In genomic region chr1:167349815-167350596, GRCm38 (mm10) we compare ENCODE assay signal across 8 mouse cellular contexts. TPM values are rescaled to one million over a fixed set of nuclear protein-coding genes. Genes with fewer than 3 reads are reported as not detected.
DNase-seq lines count a peak whose midpoint lies in the region; ATAC-seq lines count a peak whose summit lies in the region.

Gene Aldh9a1 (plus strand): TSS chr1:167349991.

- peak within 1 kb of the TSS; percentile 72 for H3K9ac ChIP-seq in intestine, embryonic 14.5 days (ENCODE audit: low read length)

- peak; percentile 98 for ATAC-seq in intestine, embryonic 14.5 days (replicated peaks; ENCODE audit: low FRiP score, low TSS enrichment, low read depth)

- peak within 1 kb of the TSS; percentile 74 for H3K27ac ChIP-seq in intestine, embryonic 14.5 days (ENCODE audit: low read depth)

- H3K4me1 ChIP-seq in intestine, embryonic 14.5 days (replicated peaks; ENCODE audit: control insufficient read depth, insufficient read depth, low read length), result 0 out of 2 replicates have a peak, but pooled peaks cover 4% of the 10 kb centered on the region

- H3K4me2 ChIP-seq in intestine, embryonic 14.5 days (ENCODE audit: low read length), result peak within 1 kb of the TSS; percentile 76

- intact Hi-C loops in left cerebral cortex, postnatal 14 days (cut with DNase I), result no loop called here

- H3K4me3 ChIP-seq in intestine, embryonic 14.5 days (ENCODE audit: low read depth, low read length), result peak within 1 kb of the TSS; percentile 77

- peak; percentile 88 to 89 for DNase-seq in adrenal gland, adult 18-20 months (ENCODE audit: low spot score in 2 of 2)
- peak; percentile 91 for DNase-seq in embryo, embryonic 11 days
- DNase-seq in gastrocnemius, postnatal 25 days, result peak; percentile 86
- peak; percentile 95 for DNase-seq in intestine, embryonic 14.5 days (ENCODE audit: low spot score)
- peak; percentile 77 to 90 for DNase-seq in left cerebral cortex, postnatal 14 days (ENCODE audit: low spot score in 2 of 2)
- peak; percentile 93 for DNase-seq in mesoderm, embryonic 11.5 days (ENCODE audit: low read depth, low spot score)
- peak; percentile 77 to 80 for DNase-seq in right cerebral cortex, postnatal 36 days (ENCODE audit: low spot score in 2 of 2)
- DNase-seq in yolk sac, embryonic 10.5 days (ENCODE audit: low spot score), result peak; percentile 96

- H3K36me3 ChIP-seq in intestine, embryonic 14.5 days (ENCODE audit: control insufficient read depth, insufficient read depth, low read length), result peaks cover 15% of the 10 kb centered on the region

- WGBS in intestine, embryonic 14.5 days, result under 1% methylated on average over 55 of the region's 55 CpGs

- no peaks in the 10 kb centered on the region for H3K9me3 ChIP-seq in intestine, embryonic 14.5 days (ENCODE audit: control insufficient read depth, low read length)

- no peaks in the 10 kb centered on the region for H3K27me3 ChIP-seq in intestine, embryonic 14.5 days (replicated peaks; ENCODE audit: control insufficient read depth, insufficient read depth, low read length)

RNA-seq across cellular contexts. Expression of gene Aldh9a1, which starts in this region (rescaled TPM):
- 10 to 100 TPM; 70.5 to 94.4 TPM for total RNA-seq in adrenal gland, adult 18-20 months (2021)
- total RNA-seq in gastrocnemius, postnatal 25 days (2021), result 1 to 10 TPM; 2.4 to 2.8 TPM
- polyA plus RNA-seq in intestine, embryonic 14.5 days (2014; fragmentation: Nextera tagmentation; extraction: Ambion mirVana), result 77.8 and 83.3 TPM in 2 replicates
- total RNA-seq in left cerebral cortex, postnatal 14 days (2021), result 10 to 100 TPM; 15.3 to 17.7 TPM

Comparison
In these comparisons a context has a peak if more than half of its experiments do, and no peak if none do; other contexts are left out.
1. Peak in every context shown above with its lines: DNase-seq, ATAC-seq, H3K4me3 ChIP-seq and H3K27ac ChIP-seq.
2. RNA of gene Aldh9a1 (total RNA-seq): 70.5 to 94.4 TPM in adrenal gland, adult 18-20 months and 15.3 to 17.7 TPM in left cerebral cortex, postnatal 14 days; 2.4 to 2.8 TPM in gastrocnemius, postnatal 25 days; every median in the first group is over 4 times any median in the second.